Mouse (Mus musculus) CH12.LX (cell line): ENCODE measurements around the gene Thegl. TPM values are rescaled to one million over a fixed set of nuclear protein-coding genes. Genes with fewer than 3 reads are reported as not detected.

Experiments used
- DNase-seq: peaks from one replicate; pipeline ENCODE4 v3.0.0-alpha.2; 2013; ENCODE audit errors: extremely low read depth
- H3K27ac ChIP-seq: 2 replicates; pipeline ENCODE4 v1.5.1; 2012; ENCODE audit warnings: low read depth, mild to moderate bottlenecking, control low read depth, moderate library complexity; ENCODE audit not compliant: insufficient read depth
- H3K27me3 ChIP-seq: replicated peaks from 2 replicates; pipeline ENCODE3; 2012; ENCODE audit warnings: inconsistent platforms
- H3K36me3 ChIP-seq, 2 experiments: replicated peaks in 1 of 2; 2 replicates each; pipeline versions ENCODE3 to v1.6.1; 2012; ENCODE audit warnings: inconsistent platforms in 1 of 2, low read length in 1 of 2, mild to moderate bottlenecking in 1 of 2, mixed read lengths in 1 of 2, moderate library complexity in 1 of 2; ENCODE audit not compliant: control insufficient read depth in 1 of 2, insufficient read depth in 1 of 2
- H3K4me1 ChIP-seq, 2 experiments: 2 replicates each; pipeline ENCODE4 v1.6.1; 2012; ENCODE audit warnings: inconsistent platforms in 1 of 2, moderate library complexity in 1 of 2; ENCODE audit not compliant: insufficient read depth in 2 of 2, control insufficient read depth in 1 of 2
- H3K4me2 ChIP-seq: 2 replicates; pipeline ENCODE4 v1.6.1; 2012; ENCODE audit warnings: low read depth, mild to moderate bottlenecking, control low read depth; ENCODE audit not compliant: poor library complexity, insufficient read depth, severe bottlenecking
- H3K4me3 ChIP-seq, 3 experiments: fragments of 150-350 bp in 1 of 3; sonication (generic) in 1 of 3; replicated peaks in 1 of 3; 2 replicates each; pipeline versions ENCODE3 to v1.5.1; 2011 to 2012; ENCODE audit warnings: low read depth in 2 of 3, low read length in 2 of 3, mild to moderate bottlenecking in 2 of 3, moderate library complexity in 2 of 3, control low read depth in 1 of 3, improper control_type of control experiment in 1 of 3, inconsistent platforms in 1 of 3, mixed read lengths in 1 of 3; ENCODE audit not compliant: poor library complexity in 1 of 3
- H3K79me2 ChIP-seq: replicated peaks from 2 replicates; pipeline ENCODE4 v1.6.1; 2012; ENCODE audit warnings: mild to moderate bottlenecking, moderate library complexity; ENCODE audit not compliant: control insufficient read depth, poor library complexity, insufficient read depth, severe bottlenecking; ENCODE audit errors: extremely low read depth
- H3K9ac ChIP-seq: 2 replicates; pipeline ENCODE4 v1.6.1; 2012; ENCODE audit warnings: low read depth, mild to moderate bottlenecking, control low read depth, moderate library complexity; ENCODE audit not compliant: insufficient read depth
- H3K9me3 ChIP-seq: replicated peaks from 2 replicates; pipeline ENCODE3; 2012; ENCODE audit warnings: low read length, inconsistent platforms, mixed read lengths
- CHD2 ChIP-seq: IDR thresholded peaks from 2 replicates; pipeline ENCODE4 v1.6.1; 2011; ENCODE audit warnings: low read length, improper control_type of control experiment
- CTCF ChIP-seq, 2 experiments: IDR thresholded peaks in 1 of 2; conservative IDR thresholded peaks in 1 of 2; 2 replicates each; pipeline ENCODE4 v1.5.1; 2011 to 2012; ENCODE audit warnings: low read depth in 2 of 2, low read length in 2 of 2, improper control_type of control experiment in 1 of 2, inconsistent platforms in 1 of 2, mild to moderate bottlenecking in 1 of 2, moderate library complexity in 1 of 2
- HCFC1 ChIP-seq: IDR thresholded peaks from 2 replicates; pipeline ENCODE4 v1.6.1; 2012; ENCODE audit warnings: low read depth, mild to moderate bottlenecking, inconsistent platforms, low read length, improper control_type of control experiment
- IRF4 ChIP-seq: IDR thresholded peaks from 2 replicates; pipeline ENCODE4 v1.6.1; 2014; ENCODE audit warnings: low read depth, mild to moderate bottlenecking, inconsistent platforms, low read length, improper control_type of control experiment
- JUN ChIP-seq: IDR thresholded peaks from 2 replicates; pipeline ENCODE4 v1.6.1; 2011; ENCODE audit warnings: low read depth, mild to moderate bottlenecking, low read length, improper control_type of control experiment, moderate library complexity; ENCODE audit not compliant: insufficient read depth
- JUND ChIP-seq: conservative IDR thresholded peaks from 2 replicates; pipeline ENCODE4 v1.6.1; 2011; ENCODE audit warnings: low read depth, low read length, improper control_type of control experiment
- MAFK ChIP-seq: IDR thresholded peaks from 2 replicates; pipeline ENCODE4 v1.6.1; 2011; ENCODE audit warnings: low read length, improper control_type of control experiment; ENCODE audit not compliant: insufficient replicate concordance
- MAX ChIP-seq: IDR thresholded peaks from 2 replicates; pipeline ENCODE4 v1.6.1; 2011; ENCODE audit warnings: low read length, improper control_type of control experiment
- MAZ ChIP-seq: IDR thresholded peaks from 2 replicates; pipeline ENCODE4 v1.6.1; 2012; ENCODE audit warnings: low read depth, mild to moderate bottlenecking, inconsistent platforms, low read length, improper control_type of control experiment, moderate library complexity
- MEF2A ChIP-seq: IDR thresholded peaks from 2 replicates; pipeline ENCODE4 v1.6.1; 2014; ENCODE audit warnings: low read depth, mild to moderate bottlenecking, inconsistent platforms, low read length, improper control_type of control experiment, borderline replicate concordance
- NELFE ChIP-seq: IDR thresholded peaks from 2 replicates; pipeline ENCODE4 v1.6.1; 2011; ENCODE audit warnings: low read depth, low read length, improper control_type of control experiment
- RCOR1 ChIP-seq: conservative IDR thresholded peaks from 2 replicates; pipeline ENCODE4 v1.6.1; 2012; ENCODE audit warnings: low read depth, mild to moderate bottlenecking, inconsistent platforms, low read length, improper control_type of control experiment
- TCF12 ChIP-seq: IDR thresholded peaks from 2 replicates; pipeline ENCODE4 v1.6.1; 2014; ENCODE audit warnings: low read depth, mild to moderate bottlenecking, inconsistent platforms, low read length, improper control_type of control experiment
- USF1 ChIP-seq: IDR thresholded peaks from 2 replicates; pipeline ENCODE4 v1.6.1; 2014; ENCODE audit warnings: low read depth, mild to moderate bottlenecking, inconsistent platforms, low read length, improper control_type of control experiment
- ZKSCAN1 ChIP-seq: IDR thresholded peaks from 2 replicates; pipeline ENCODE4 v1.6.1; 2012; ENCODE audit warnings: low read depth, inconsistent platforms, low read length, improper control_type of control experiment, borderline replicate concordance
- ZNF384 ChIP-seq: IDR thresholded peaks from 2 replicates; pipeline ENCODE4 v1.6.1; 2012; ENCODE audit warnings: low read depth, low read length, improper control_type of control experiment, inconsistent platforms
- dilution Hi-C: fragments of 300-500 bp; cut with MboI; formaldehyde crosslinking; loops from 2 replicates; pipeline ENCODE4 v1.14.3; 2020; ENCODE audit warnings: low sequenced_read_pairs; ENCODE audit not compliant: extremely low pct_unique_long_range_greater_than_20kb, extremely low pct_ligation_motif_present
- in situ Hi-C: fragments of 300-500 bp; cut with MboI; formaldehyde crosslinking; loops from 3 replicates; pipeline ENCODE4 v1.14.3; 2019; ENCODE audit warnings: low sequenced_read_pairs, low pct_ligation_motif_present, low pct_unique_long_range_greater_than_20kb, mixed read lengths
- polyA plus RNA-seq: library from polyadenylated mRNA; unstranded; fragments of >175 nt; gene quantifications from 2 replicates; pipeline ENCODE4 v1.2.1, GENCODE M21; 2012; ENCODE audit warnings: low read depth; ENCODE audit not compliant: insufficient read length
- total RNA-seq, 2 experiments: library from RNA; depleted of rRNA; stranded (reverse); fragments of 300-350 nt in 1 of 2; fragments of >200 nt in 1 of 2; gene quantifications; 2 replicates each; pipeline ENCODE4 v1.2.3; 2012 to 2014

Gene Thegl
- total and polyA plus RNA-seq, 3 experiments = not detected

GRCm38 (mm10) chr5:77086541-77086940 lies 70.7 kb downstream of the Thegl start:
- Histone ChIP-seq H3K4me2 (no peak overlapping the region), H3K79me2 (no peaks in the 10 kb centered on the region), H3K4me3 (no peak overlapping the region)
- DNase-seq = no peak
- dilution Hi-C loops = no loop called here
- TF ChIP-seq IRF4 (no peak), CTCF (conservative IDR thresholded peaks at IDR 0.05 in 1 of 2, IDR thresholded peaks at IDR 0.05 in 1 of 2; ENCODE audit: low read depth in 2 of 2, low read length in 2 of 2) (no peak), RCOR1 (no peak), MAZ (no peak), MAFK (no peak), MEF2A (no peak), ZNF384 (no peak), NELFE (no peak), USF1 (no peak), ZKSCAN1 (no peak), HCFC1 (no peak), JUN (no peak), MAX (no peak), JUND (no peak), CHD2 (no peak)
- TF ChIP-seq, all 38 proteins: peak for 0
- no peaks in the 10 kb centered on the region for H3K27me3 ChIP-seq
- H3K27ac ChIP-seq = no peak overlapping the region
- no peak overlapping the region for H3K9ac ChIP-seq
- peaks cover 0 to 3% of the 10 kb centered on the region in 2 experiments; a peak in 1 of 4 replicates for H3K4me1 ChIP-seq
- H3K36me3 ChIP-seq = peaks cover 3 to 26% of the 10 kb centered on the region in 2 experiments
- H3K9me3 ChIP-seq = no peaks in the 10 kb centered on the region
- in situ Hi-C loops = loop anchor here (5.0 kb wide), 1 partner anchor 81 kb away; no protein-coding TSS in a partner anchor

GRCm38 (mm10) chr5:77087122-77087521 lies 71.3 kb downstream of the Thegl start:
- Histone ChIP-seq H3K27ac (no peak overlapping the region), H3K9ac (no peak overlapping the region), H3K4me2 (no peak overlapping the region), H3K36me3 (peaks cover 3 to 26% of the 10 kb centered on the region in 2 experiments), H3K4me1 (peaks cover 0 to 8% of the 10 kb centered on the region in 2 experiments; a peak in 2 of 4 replicates), H3K4me3 (no peak overlapping the region), H3K79me2 (no peaks in the 10 kb centered on the region)
- dilution Hi-C loops (no loop called here), in situ Hi-C loops (loop anchor here (5.0 kb wide), 1 partner anchor 80 kb away; no protein-coding TSS in a partner anchor)
- no peak for DNase-seq
- no peak for TF ChIP-seq MEF2A
- TF ChIP-seq TCF12 = no peak
- no peak for TF ChIP-seq IRF4
- TF ChIP-seq JUN = no peak
- TF ChIP-seq, all 38 proteins: peak for 0
- no peaks in the 10 kb centered on the region for H3K9me3 ChIP-seq
- no peaks in the 10 kb centered on the region for H3K27me3 ChIP-seq
